Mouse (Mus musculus): ENCODE data around the gene Jakmip3.

The Jakmip3 gene

GRCm38 (mm10) chr7:139096399-139096798 lies 155.9 kb downstream of the Jakmip3 start:
- no peak for DNase-seq (ENCODE audit: low spot score)

DNA sequence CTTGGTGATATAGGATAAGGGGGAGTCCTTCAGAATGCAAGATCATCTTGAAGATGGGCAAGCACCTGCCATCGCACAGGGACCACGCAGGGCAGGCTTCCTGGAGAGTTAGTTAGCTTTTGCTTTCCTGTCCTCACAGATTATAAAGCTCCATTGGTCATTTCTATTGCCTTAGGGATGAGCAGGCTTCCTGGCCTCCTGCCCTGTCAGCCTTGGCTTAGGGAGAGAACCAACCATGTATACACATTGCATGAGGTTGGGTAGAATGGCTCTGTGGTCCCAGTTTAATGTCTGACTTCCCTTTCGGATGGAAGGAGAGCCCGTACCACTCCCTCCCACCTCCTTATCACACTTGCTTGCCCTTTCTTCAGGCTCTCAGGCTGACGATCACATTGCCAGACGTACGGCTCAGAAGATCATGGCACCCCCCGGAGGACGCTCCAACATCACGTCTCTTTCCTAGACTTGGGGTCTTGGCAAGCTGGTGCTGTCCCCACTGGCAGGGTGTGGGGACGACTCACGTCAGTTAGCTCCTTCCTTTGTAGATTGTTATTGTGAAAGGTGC lies 160.1 kb downstream of the Jakmip3 start:
- no peak for DNase-seq (ENCODE audit: low spot score)

GRCm38 (mm10) chr7:139101286-139101804 lies 160.8 kb downstream of the Jakmip3 start:
- no peak for DNase-seq (ENCODE audit: low spot score)

GRCm38 (mm10) chr7:139101826-139102225 lies 161.3 kb downstream of the Jakmip3 start:
- DNase-seq (ENCODE audit: low spot score): no peak

DNA sequence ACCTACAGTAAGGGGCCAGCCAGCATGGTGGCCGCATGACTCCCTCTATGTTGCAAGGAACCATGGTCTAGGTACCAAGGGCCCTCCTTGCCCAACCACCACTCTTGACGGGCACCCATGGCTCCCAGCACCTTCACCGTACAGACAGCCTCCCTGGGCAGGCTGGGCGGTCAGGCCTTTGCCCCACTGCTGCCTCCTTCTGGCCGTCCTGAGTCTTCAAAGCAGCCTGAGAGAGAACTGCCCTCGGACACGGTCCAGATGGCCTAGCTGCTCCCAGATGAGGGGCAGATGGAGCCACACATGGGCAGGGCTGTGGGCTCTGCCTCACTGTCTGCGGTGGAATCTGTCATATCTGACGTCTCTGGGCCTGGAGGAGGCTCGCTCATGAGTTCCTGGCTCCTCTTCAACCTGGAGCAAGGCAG lies 163.4 kb downstream of the Jakmip3 start:
- DNase-seq (ENCODE audit: low spot score): no peak

- no peak for DNase-seq (ENCODE audit: low spot score)
These were observed 164.5 kb downstream of the Jakmip3 start for GRCm38 (mm10) chr7:139105076-139105475.

DNA sequence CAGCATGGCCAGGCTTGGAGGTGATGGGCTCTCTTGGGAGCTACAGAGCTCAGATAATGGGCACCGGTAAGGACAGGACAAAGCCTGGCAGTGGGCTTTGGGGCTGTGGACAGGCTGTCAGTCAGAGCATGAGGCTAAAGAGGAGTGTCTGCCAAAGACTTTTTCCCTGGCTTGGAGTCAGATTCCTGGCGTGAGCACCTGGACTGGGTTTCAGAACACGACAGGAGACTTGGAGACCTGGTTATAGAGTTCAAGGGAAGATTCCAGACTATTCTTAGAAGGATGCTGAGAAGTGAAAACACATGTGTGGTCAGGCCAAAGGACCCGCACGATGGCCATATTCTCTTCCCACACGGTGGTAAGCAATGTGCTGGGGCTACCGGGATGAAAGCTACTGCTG lies 165.2 kb downstream of the Jakmip3 start:
- DNase-seq (ENCODE audit: low spot score): no peak

DNA sequence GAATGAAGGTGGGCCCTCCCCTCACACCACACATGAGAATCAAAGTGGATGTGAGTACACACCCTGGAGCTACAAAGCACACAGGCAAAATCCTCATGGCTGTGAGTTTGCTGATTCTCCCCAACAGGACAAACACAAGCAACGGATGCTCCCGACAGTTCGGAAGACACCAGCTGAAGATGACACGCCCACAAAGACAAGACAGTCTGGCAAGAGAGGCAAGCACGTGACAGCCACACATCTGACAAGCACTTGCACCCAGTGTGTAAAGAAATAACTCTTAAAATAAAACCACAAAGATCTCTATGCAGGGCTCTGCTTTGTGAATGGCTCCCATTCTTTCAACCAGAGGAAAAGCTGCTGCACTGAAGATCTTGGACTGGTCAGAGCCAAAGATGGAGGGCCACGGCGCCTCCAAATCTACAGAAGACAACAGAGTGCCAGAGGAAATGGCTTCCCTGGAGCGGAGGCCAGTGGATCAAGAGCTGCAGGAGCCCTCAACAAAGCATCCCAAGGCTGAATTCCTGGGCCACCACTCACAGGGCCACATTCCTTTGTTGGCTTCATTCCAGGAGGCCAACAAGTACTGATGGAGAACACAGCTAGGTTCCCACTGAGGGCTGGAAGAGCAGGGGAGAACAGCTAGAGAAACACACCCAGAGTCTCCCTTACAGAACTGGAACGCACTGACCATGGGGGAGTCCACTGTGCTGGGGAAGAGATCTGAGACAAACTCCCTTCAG lies 167.5 kb downstream of the Jakmip3 start:
- no peak for DNase-seq (ENCODE audit: low spot score)

DNA sequence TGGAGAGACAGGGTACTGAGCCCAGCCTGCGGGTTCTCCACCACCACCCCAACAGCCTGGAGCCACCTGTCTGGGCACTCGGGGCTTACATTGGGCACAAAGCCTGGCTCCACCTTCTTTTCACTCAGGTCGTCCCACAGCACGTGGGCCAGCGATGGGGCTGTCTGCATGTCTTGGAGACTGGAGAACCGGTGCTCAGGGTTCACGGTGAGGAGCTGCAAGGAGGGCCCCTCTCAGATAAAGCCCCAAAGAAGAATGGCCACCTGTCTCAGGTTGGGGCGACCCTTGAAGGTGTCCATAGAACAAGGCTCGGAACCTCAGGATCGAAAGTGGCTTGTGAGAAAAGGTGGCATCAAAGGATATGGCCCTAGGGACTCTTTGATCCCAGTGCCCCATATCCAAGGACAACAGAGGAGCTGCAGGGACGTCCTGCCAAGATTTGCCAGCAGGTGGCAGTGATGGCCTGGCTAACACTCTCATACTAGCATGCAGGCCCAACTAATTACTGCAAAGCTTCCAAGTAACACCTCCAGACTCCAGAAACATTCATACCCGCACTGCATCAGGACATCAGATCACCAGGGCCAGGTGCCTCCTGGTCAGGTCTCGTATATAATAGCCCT lies 178.7 kb downstream of the Jakmip3 start:
- DNase-seq (ENCODE audit: low spot score): peak; percentile 54

- DNase-seq (ENCODE audit: low spot score): no peak
These were observed 179.2 kb downstream of the Jakmip3 start for GRCm38 (mm10) chr7:139119775-139120153.

- no peak for DNase-seq (ENCODE audit: low spot score)
These were observed 185.4 kb downstream of the Jakmip3 start for GRCm38 (mm10) chr7:139125881-139126280.

DNA sequence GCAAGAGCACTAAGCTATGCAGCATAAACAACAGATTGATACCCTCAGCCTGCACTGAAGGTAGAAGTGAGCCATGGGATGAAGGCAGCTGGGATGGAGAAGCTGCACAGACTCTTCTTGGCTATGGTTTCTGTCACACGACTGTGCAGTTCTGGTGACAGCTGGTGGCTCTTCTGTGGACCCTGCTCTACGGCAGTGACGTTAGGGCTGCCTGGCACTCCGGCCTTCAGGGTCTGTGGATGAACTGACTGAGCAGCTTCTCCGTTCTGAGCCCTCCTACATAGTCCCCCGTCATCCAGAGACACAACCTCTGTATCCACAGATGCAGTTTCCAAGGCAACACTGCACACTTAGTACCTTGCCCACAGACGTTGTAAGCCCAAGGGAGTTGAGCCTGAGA lies 186.0 kb downstream of the Jakmip3 start:
- DNase-seq (ENCODE audit: low spot score): no peak

GRCm38 (mm10) chr7:139128994-139129393 lies 188.5 kb downstream of the Jakmip3 start:
- no peak for DNase-seq (ENCODE audit: low spot score)

DNA sequence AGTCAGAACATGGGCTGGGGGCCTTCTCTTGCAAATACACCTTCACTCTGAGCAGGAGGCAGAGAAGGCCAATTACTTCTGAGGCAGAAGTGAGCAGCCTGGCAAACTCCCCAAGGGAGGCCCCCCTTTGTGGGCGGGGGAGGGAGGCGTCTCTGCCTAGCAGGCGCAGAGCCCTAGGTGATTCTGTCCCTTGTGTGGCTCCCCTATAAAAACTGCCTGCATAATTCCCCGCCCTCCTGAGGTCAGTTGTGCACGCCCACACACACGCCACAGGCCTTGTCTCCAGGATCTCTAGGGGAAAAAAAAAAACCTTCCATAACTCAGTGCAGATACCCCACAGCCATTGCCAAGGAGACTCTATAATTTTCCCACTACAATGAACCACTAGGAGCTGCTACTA lies 189.8 kb downstream of the Jakmip3 start:
- no peak for DNase-seq (ENCODE audit: low spot score)

DNA sequence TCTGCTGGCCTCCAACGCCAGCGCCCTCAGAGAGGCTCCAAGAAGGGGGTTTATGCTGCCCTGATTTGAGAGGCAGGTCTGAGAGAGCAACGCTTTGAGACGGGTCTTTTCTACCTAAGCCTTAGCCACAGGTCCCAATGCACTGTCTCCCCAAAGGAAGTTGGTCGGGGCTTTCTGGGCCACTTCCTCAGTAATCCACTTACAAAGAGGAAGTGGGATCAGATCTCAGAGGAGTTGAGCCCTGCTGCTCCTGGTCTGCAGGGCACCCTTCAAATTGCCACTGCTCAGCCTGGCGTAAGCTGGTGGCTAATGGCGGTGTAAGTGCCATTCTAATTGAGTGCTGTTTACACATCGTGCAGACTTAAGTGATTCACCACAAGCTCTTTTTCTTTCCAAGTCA lies 191.0 kb downstream of the Jakmip3 start:
- DNase-seq (ENCODE audit: low spot score): no peak

DNA sequence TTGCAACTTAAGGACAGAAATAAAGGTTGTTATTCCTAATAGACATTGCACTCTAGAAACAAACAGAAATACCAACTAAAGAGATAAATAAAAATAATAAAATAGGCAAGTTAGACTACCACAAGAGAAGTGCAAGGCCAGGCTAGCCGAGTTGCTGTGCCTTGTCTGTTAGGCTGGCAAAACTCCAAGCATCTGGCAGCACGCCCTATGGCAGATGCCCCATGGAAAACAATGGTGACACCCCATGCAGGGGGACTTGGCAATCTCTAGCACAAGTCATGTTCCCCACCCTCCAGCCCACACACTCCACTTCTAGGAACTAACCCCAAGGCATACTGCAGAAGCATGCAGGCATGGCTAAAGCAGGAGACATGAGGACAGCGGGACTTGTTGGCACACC lies 192.9 kb downstream of the Jakmip3 start:
- DNase-seq (ENCODE audit: low spot score): no peak
